Mouse (Mus musculus) C2C12 (cell line): ENCODE data around the gene Bicd2.

Experiments used
- CTCF ChIP-seq: IDR thresholded peaks from one replicate; pipeline ENCODE4 v1.5.1; 2011; ENCODE audit not compliant: control insufficient read depth, insufficient read depth, insufficient read length
- FOSL1 ChIP-seq: IDR thresholded peaks from one replicate; pipeline ENCODE4 v1.8.0; 2011; ENCODE audit warnings: mild to moderate bottlenecking, low read length; ENCODE audit not compliant: poor library complexity, insufficient read depth, severe bottlenecking

DNA sequence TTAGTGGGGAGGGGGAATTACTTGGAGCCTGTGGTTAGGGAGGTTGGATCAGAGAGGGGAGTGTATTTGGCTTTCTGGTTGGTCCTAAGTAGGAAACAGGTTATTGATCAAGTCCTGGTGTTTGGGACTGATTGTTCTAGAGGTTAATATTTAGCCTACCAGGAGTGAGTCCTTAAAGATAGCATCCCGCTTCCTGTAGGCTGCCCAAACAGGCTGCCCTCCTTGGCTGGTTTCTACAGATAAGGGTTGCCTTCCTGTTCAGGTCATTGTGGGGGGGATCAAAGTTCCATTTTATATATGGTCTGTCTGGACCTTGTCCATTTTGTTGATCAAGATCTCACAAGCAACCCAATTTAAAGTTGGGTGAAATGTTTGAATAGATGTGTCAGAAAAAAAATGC, 52.2 kb downstream of the Bicd2 start:
- TF ChIP-seq CTCF: no peak
- no peak for TF ChIP-seq FOSL1
